Mouse (Mus musculus) effector memory CD4-positive, alpha-beta T cell, adult 7 months (primary cell): Measurements from ENCODE around the gene Pum3. TPM values are rescaled to one million over a fixed set of nuclear protein-coding genes. Genes with fewer than 3 reads are reported as not detected.

Source experiments
- polyA plus RNA-seq: library from polyadenylated mRNA; unstranded; fragments of 100-300 nt; shearing (Covaris generic); gene quantifications from one replicate; pipeline ENCODE4 v1.2.1, GENCODE M21; 2017

Pum3 gene
- 67.5 TPM for polyA plus RNA-seq

GRCm38 (mm10) chr19:27429745-27430251, at the start of gene Pum3:
Pum3 (minus strand) TSS chr19:27429825.

Other genes with a start within 250 kb of the Pum3 start
- gene Vldlr, start 213.3 kb downstream of the Pum3 start, polyA plus RNA-seq, result 0.22 TPM
- gene Kcnv2, start 107.2 kb downstream of the Pum3 start, polyA plus RNA-seq, result 0.15 TPM